Mouse (Mus musculus) adrenal gland, postnatal 14 days (tissue): ENCODE results near the gene Gata1. TPM values are rescaled to one million over a fixed set of nuclear protein-coding genes. Genes with fewer than 3 reads are reported as not detected.
"Not testable (repeated sequence)": the region's sequence is repeated elsewhere in the genome, so short reads cannot be mapped to it uniquely, and the experiment has no call there.

Source experiments
- DNase-seq: peaks from one replicate; pipeline ENCODE4 v3.0.0; 2021; ENCODE audit warnings: mixed read lengths
- total RNA-seq: library from RNA; stranded (reverse); gene quantifications from 2 replicates; pipeline ENCODE4 v1.2.3, GENCODE M21; 2021

The Gata1 gene
- total RNA-seq, 1 experiment from 2014 or later, result 2.5 TPM

DNA sequence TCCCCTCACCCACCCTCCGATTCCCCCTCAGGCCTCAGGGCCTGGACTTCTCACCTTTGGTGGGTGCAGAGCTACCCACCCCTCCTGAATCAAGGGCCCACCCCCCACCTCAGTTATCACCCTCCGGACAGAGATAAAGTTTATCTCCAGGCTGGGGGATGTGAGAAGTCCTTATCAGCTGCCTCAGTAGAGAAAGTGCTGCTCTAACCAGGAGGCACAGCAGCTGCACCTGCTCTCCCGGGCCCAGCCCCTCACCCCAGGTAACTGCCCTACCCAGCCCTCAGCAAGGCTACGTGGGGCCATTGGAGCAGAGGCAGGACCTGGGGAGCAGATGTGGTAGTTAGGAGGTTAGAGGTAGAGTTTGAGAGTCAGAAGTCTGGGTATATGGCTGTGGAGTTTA lies 11.7 kb downstream of the Gata1 start:
- no peak for DNase-seq

DNA sequence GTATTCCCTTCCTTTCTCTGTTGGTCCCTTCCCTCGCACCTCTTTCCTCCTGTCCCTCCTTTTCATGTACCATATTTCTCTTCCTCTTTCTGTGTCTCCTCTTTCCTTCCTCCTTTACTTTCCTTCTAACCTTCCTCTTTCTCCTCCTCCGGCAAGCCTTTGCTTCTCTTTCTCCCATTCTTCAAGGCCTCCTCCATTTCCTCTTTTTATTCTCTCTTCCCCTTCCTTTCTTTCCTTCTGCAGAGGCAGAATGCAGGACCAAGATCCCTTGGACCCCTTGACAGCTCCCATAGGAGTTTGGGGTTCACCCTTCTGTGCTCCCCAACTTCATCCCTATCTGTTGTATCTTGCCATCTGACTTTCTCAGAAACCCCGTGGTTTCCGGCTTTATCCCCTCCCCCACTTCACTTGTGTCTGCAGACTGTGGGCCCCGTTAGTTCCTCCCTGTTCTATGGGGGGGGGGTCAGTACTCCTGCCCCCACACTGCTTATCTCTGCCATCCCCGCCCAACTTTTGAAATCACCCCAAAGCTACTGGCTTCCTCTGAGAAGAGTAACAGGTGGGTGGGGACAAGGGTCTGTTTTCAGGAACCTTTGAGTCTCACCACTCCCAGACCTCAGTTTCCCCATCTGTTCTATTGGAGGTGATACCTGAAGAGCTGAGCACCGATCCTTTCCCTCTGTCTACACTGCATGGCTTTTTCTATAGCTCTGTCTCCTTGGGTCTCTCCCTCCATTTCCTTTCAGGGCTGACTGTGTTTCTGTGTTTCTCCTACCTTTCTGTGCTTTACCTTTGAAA lies 13.8 kb downstream of the Gata1 start:
- DNase-seq, result no peak

DNA sequence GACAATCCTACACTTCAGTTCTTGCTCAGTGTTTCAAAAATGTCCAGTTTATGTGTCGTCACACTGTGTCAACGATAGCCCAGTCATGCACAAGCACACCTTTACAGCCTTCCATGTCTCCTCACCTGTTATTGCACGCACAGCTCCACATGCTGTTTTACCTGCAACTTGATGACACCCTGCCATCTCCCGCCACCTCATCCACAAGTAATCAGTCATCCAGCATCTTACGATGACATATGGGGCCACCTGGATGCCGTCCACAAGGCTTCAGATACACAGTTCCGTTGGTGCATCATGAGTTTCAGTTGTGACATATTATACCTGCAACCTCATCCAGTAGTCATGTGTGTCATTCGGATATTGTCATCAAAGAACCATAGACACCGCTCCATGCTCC lies 19.0 kb downstream of the Gata1 start:
- DNase-seq, result no peak

DNA sequence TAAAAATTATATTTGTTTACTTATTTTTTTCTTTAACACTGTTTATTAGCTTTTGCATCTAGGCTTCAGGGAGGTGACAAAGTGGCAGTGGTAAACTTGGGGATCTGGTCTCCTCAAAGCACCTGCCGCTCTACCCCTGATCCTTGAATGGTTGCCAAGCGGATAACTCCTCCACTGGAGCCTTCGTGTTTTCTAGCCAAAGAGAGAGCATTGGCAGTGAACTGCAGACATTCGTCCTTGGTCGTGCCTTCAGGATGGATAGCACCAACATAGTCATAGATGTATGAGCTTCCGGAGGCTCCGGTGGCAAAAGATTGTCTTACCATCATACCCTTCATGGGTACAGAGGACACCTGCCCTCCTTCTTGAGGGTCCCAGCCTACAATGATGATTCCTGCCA lies 27.8 kb downstream of the Gata1 start:
- peak; percentile 37 for DNase-seq

DNA sequence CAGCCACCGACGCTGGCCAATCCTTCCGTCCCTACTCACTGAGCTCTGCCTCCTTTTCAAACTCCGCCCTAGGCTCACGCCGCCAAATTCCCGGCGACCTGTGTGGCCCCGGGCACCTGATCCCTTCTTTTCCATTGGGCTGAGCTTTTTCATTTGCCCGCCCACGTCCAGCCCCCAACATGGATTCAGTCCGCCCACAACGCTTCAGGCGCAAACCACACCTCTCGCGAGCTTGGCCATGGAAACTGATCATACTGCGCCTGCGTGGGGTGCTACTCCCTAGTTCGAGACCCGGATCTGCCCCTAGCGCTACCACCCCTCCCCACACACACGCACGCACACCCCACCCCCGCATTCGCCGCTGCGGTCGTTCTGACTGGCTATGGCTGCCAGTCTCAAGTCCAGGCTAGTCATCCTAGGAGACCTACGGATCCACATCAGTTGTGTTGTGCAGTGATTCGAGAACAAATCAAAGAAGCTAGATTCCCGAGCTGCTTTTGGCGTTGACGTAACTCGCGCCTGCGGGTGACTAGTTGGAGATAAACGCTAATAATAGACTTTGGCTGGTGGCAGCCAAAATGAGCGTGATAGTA lies 29.9 kb downstream of the Gata1 start:
- peak; percentile 94 for DNase-seq

DNA sequence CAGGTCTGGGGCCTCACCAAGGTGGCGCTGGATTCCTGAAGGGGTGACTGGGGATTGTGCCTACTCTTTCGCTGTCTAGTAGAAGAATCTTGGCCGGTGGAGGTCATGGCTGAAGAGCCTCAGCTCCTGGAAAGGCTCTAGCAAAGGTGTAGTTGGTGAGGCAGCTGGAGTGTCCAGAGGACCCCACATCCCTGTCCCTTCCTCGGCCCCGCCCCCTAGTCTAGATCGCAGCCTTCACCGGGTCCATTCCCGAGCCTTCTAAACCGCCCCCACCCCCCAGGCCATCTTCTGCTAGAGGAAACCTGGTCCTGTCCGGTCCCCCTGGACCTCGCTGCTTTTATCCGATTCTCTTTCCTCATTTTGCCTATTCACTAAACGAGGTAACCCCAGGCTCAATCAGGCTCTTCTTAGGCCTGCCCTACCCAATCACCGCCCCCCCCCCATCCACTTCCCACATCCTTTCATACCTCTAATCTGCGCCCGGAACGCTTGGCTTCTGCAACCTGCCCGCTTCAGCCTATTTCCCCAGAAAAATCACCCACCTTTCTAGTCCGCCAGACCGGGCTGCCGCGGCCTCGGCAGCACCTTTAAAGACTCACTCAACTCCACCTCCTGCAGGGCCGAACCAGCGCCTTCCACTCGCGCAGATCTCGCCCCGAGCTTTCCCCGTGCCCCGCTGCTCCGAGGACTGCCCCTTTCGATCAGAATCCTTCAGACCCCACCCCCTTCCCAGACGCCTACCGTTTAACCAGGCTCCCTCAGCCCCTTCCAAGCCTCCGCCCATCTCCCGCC lies 30.6 kb downstream of the Gata1 start, which contains the start of gene Hdac6:
Gene Hdac6, minus strand, starts transcription at position 782 of the 792 bp plus-strand sequence.
- DNase-seq, result peak; percentile 24

DNA sequence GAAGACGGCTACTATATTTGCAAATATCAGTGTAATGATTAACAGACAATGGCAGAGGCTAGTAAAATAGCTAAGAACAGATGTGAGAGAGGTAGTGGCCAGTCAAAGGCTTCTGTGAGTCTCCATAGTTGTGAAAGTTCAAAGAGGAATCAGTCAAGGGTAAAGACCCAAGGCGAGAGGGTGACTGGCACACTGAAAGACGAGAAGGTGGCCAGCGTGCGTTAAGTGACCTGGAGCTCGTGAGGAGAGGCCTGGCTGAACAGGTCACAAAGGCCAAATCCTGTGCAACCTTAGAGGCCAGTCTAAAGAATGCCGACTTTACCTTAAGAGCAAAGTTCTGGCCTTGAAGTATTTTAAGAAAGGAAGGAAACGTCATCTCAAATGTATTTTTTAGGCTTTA lies 32.3 kb downstream of the Gata1 start:
- DNase-seq, result no peak

DNA sequence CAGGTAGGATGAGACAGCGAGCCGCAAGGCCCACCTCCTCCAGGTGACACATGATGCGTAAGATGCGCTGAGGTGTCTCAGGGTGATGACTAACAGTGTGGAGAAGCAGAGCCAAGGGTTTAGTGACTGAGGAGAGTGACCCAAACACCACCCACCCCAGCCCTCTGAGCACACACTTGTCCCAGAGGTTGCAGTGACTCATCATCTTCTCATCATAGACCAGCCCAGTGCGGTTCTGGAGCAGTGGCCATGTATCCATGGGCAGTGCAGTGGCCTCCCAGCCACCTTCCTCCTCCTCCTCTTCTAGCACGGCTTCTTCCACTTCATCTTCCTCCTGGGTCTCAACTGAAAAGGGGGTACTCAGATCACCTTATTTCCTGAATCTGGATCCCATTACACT lies 40.2 kb downstream of the Gata1 start:
- no peak for DNase-seq

DNA sequence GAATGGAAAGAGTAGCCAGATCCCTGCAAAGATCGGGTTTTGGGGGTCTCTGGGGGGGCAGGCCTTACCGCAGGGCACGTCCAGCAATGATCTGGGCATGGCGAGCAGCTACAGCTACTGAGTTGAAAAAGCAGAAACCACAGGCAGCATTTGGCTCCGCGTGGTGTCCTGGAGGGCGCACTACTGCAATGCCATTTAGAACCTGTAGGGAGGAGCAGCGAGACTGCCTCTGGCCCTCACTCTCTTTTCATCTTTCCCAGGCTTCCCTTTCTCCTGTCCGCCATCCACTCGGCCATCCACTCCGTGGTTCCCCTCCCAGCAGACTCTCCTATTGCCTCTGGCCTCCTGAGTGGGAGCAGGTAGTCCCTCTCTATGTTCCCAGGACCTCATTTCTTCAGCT lies 41.0 kb downstream of the Gata1 start:
- no peak for DNase-seq

DNA sequence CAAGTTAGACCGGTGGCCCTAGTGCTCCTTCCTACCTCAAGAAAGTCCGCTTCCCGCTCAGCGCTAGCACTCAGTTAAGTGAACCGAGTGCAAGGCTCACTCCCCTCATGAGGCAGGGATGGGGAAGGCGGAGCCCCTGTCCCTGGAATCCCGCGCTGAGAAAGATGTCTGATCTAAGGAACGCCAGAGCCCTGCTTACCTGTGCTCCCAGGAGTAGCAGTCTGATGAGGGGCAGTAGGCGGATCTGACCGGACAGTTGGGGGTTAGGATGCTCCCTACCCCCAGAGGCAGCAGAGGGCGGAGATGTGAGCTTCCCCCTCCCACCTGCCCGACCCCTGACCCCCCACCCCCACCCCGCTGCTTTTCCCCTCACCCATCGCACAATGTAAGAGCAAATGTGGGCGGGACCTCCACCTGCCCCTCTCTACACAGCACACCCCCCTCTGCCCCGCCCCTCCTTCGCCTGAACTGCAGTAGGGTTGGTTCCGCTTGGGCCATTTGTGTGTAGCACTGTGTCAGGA lies 49.5 kb downstream of the Gata1 start, which contains the start of gene Eras:
Gene Eras, minus strand, starts transcription at position 338 of the 521 bp plus-strand sequence.
- no peak for DNase-seq

DNA sequence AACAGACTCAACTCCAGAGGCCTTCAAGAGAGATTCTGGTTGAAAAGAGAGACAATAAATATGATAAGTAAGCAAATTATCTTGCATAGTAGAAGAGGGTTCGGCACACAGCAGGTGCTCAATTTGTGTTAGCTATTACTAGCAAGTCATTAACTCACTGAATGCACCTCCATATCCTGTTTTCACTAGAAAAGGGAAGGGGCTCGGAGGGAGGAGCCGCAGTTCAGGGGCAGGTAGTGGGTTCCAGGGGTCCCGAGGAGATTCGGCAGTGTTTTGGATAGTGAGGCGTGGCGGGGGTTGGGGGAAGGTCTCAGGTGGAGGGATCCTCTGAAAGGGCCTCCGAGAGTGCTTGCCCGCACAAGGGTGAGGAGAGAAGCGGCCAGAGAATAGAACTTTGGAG lies 50.8 kb downstream of the Gata1 start:
- no peak for DNase-seq

DNA sequence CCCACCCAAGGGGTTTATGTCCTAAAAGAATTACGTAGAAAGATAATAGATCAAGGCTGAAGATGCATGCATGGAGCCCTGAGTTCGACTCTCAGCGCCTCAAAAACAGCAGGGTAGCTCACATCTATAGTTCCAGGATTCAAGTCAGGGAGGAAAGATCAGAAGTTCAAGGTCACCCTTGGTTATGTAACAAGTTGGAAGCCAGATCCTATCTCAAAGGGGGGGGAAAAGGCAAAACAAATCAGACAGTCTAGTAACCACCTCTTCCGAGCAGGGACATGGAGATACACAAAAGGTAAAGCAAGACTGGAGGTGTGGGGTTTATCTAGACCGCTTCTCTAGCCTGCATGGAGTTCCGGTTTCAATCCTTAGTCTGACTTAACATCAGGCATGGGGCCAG lies 51.6 kb downstream of the Gata1 start:
- DNase-seq, result no peak

DNA sequence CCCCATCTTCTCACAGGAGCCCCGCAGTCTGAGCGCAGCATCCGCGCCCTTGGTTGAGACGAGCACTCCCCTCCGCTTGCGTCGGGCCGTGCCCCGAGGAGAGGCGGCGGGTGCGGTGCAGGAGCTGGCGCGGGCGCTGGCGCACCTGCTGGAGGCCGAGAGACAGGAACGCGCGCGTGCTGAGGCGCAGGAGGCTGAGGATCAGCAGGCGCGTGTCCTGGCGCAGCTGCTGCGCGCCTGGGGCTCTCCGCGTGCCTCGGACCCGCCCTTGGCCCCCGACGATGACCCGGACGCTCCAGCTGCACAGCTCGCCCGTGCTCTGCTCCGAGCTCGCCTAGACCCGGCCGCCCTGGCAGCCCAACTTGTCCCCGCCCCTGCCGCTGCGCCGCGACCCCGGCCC lies 55.8 kb downstream of the Gata1 start:
- DNase-seq, result peak; percentile 19

DNA sequence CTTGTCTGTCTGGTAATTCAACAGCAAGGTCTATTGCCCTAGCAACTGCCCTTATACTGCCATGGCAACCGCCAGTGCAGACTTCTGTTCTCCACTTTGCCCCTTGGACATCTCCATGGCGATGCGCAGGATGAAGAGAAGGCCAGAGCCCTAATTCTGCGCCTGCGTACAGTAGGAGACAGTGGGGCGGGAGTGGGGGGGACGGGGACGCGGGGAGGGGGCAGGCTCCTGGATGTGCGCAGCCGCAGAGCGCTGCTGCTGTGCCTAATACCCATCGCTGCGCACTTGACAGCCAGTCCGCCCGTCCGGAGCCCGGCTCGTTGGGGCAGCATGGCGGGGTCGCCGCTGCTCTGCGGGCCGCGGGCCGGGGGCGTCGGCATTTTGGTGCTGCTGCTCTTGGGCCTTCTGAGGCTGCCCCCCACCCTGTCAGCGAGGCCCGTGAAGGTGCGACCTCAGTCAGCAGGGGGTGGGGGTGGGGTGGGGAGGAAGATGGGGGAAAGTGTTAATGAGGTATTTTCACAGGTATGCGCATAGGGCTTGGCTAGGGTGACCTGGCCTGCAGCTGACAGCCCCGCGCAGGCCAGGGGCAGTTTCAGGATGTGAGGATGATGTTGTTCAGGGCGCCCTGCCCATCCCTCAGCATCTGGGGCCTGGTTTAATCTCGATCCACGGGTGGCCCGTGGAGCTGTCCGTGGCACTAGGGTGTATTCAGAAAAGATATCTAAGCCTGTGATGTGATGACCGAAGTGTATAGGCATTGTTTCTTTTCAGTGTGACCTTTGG lies 58.1 kb downstream of the Gata1 start, which contains the start of gene Pcsk1n:
Gene Pcsk1n, plus strand, starts transcription at position 222 of the 783 bp plus-strand sequence.
- DNase-seq, result peak; percentile 53

DNA sequence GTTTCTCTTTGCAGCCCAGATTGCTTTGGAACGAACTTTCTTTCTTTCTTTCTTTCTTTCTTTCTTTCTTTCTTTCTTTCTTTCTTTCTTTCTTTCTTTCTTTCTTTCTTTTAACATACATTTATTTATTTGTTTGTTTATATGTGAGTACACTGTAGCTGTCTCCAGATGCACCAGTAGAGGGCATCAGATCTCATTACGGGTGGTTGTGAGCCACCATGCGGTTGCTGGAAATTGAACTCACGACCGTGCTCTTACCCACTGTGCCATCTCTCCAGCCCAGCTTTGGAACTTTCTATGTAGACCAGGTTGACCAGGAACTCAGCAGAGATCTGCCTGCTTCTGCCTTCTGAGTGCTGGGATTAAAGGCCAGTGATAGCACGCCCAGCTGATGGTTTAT lies 59.9 kb downstream of the Gata1 start:
- DNase-seq, result not testable (repeated sequence)

DNA sequence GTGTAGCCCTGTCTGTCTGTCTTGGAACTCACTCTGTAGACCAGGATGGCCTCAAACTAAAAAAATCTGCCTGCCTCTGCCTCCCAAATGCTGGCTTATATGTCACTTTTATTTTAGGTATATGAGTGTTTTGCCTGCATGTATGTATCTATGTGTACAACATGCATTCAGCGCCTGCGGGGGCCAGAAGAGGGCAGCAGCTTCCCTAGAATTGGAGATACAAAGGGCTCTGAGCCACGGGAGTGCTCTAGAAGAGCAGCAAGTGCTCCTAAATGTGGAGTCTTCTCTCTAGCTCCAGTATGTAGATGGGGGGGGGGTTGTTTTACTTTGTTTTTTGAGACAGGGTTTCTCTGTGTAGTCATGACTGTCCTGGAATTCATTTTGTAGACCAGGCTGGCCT lies 62.2 kb downstream of the Gata1 start:
- peak; percentile 63 for DNase-seq

DNA sequence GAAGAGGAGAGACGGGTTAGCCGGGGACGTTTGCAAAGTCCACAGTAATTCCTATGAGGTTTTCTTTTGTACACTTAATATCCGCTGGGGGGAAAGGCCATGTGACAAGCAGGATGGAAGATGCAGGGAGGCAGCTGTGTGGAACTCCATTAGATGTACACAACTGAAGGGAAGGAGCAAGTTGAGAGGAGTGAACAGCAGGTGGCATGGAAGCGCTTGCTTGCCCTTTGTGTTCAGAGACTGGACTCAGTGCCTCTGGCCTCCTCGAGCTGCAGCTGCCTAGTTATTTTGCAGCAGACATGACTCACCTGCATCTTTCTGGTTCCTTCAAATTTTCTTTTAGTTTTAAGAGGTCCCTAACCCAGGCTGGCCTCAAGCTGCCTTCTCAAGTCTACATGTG lies 67.4 kb downstream of the Gata1 start:
- no peak for DNase-seq
